Mouse (Mus musculus) right cerebral cortex, adult 18-20 months (tissue): ENCODE results near the gene Ank2.

Experiments used
- DNase-seq: peaks from one replicate; pipeline ENCODE4 v3.0.0; 2022; ENCODE audit warnings: mixed read lengths

Gene Ank2

DNA sequence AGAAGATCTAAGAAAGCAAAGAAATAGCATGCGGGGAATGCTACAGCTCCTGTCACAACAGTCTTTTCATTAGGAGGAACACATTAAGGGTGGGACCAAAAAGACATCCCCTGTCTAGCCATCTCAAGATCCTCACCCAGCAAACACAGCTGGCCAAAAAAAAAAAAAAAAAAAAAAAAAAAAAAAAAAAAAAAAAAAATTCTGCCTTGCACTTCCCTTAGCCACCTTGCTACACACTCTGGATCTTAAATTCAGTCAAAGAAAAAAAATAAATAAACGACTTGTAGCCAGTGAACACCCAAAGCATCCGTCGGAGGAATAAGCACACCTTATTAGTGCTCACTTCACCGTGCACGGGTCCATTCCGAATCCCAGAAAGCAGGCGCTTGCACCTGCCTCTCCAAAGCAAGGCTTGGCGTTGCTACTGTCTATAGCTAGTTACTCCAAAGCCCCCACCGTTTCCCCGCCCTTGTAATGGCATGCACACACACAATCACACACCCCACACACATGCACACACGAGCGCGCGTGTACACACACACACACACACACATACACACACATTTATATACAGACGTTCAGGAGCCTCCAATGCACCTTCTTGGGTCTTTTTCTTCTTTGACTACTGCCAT, 273.9 kb downstream of the Ank2 start:
- DNase-seq = no peak

- no peak for DNase-seq
Observed at GRCm38 (mm10) chr3:127224315-127225166, 274.6 kb downstream of the Ank2 start.

GRCm38 (mm10) chr3:127222086-127222485, 277.1 kb downstream of the Ank2 start:
- DNase-seq = no peak

DNA sequence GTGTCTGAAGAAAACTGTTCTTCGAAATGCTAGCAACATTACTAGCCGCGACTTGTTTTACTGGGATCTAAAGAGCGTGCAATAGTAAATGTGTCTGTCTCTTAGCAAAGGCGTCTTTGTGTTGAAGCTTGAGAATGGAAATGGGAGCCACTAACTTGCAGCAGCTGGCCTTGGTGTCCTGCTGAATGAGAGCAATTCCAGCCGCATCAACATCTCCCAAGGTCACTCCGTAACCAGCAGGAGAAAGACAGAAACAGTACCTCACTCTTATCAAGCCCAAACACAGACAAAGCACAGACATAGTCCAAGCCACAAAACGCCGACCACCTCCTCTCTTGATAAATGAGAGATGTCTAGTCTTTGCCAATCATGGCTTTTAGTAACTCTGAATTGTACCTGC, 278.3 kb downstream of the Ank2 start:
- no peak for DNase-seq

GRCm38 (mm10) chr3:127213534-127213933, 285.6 kb downstream of the Ank2 start:
- no peak for DNase-seq

DNA sequence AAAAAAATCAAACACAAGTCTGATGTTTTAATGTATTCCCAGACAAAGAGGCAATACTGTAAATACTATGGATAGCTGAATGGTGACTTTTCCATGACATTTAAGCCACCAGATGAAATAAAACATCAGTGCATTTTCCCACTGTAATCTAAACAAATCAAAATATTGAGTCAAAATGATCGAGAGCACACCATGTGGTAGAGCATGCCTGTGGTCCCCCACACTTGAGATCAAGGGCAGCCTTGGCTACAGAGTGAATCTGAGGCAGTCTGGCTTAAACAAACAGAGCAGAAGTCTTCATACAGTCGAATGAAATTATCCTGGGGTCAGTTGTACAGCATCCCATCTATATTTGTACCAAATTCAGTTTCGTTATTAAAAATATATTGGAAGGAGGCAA, 288.0 kb downstream of the Ank2 start:
- no peak for DNase-seq

GRCm38 (mm10) chr3:127210552-127210951, 288.6 kb downstream of the Ank2 start:
- DNase-seq = no peak

- no peak for DNase-seq
Observed at GRCm38 (mm10) chr3:127208871-127209270, 290.3 kb downstream of the Ank2 start.

DNA sequence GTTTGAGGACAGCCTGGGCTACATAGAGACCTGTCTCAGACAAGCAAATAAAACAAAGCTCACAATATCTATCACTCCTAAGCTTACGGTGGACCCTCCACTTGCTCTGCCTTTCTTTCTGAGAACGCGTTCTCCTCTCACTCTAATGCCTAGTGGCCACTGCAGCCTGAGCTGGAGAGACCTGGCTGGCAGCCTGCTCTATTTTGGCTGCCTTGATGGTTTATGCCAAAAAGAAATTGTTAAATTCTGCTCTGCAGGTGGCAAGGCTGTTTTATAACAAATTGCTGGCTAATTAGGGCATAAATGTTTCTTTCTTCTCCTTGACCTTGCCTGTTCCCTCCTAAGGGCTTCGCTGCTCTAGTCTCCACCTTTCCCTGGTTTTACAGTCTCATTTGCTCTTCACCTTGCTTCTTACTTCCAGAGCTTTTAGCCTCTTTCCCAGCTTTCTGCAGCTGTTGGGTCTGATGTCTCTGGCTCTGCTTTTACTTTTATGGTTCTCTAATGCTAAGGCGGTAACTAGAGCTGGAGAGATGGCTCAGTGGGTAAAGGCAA, 293.2 kb downstream of the Ank2 start:
- DNase-seq = no peak

DNA sequence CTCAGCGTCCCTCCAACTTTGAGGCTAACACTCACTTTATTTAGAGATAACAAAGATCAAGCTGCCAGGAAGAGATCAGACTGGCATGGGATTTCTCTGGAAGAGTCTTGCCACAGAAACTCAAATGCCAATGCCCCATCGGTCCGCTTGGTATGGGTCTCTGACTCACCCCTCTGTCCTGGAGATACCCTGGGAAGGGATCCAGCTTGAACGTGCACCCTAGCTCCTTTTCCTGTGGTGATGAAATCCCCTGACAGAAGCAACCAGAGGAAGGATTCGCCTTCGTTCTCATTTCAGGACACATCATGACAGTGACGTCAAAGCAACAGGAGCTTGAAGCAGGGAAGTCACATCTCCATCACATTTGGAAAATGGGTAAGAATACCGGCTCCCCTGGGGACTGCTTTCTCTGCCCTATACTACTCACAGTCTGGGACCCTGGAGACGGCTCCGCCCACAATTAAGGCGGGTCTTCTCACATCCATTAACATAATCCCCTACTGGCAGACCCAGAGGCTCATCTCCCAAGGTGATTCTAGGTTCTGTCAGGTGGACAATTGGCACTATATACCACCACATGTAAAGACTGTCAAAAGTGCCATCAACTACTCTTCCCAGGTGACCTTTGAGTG, 296.6 kb downstream of the Ank2 start:
- DNase-seq = no peak

DNA sequence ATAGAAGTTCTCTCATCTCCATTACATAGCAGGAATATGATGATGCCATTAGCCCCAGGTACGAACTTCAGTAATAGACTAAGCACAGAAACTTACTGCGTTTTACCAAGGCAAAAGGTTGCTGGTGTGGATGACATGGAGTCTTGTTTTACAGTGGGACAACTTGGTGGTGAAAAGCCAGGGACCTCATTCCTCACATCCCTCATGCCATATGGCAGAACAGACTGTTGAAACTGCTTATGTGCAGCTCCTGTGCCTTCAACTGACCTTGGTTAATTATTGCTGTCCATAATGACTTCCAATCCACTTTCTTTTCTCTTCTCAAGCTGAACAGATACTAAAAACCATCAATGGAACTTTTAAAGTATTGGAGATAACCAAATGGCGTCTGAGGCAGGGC, 298.4 kb downstream of the Ank2 start:
- no peak for DNase-seq

DNA sequence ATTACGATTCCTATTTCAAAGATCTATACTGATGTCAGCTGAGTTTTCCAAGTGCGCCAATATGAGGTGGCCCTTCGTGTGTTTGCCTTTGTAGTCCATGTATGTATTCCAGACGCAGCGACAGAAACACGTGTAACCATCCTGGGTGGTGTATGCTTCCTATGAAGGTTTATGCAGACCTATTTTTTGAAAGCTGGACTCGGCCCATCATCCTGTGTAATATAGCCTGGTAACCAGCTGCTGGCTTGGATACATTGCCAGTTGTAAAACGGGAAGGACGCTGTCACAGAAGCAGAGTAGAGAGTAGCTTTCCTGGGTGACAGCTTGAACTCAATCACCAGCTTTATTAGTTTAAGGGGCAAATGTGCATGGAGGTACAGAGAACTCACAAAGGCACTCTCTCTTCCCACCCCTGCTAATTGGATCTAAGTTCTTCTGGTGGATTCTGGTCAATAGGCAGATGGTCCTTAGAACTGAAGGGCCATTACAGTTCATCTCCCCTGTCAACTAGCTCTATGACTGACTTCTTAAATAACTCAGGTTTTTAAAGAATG, 300.0 kb downstream of the Ank2 start:
- DNase-seq = no peak

GRCm38 (mm10) chr3:127198656-127199055, 300.5 kb downstream of the Ank2 start:
- DNase-seq = no peak

- DNase-seq = no peak
Observed at GRCm38 (mm10) chr3:127188789-127189128, 310.4 kb downstream of the Ank2 start.

- no peak for DNase-seq
Observed at GRCm38 (mm10) chr3:127188086-127188788, 310.9 kb downstream of the Ank2 start.

GRCm38 (mm10) chr3:127187081-127187480, 312.1 kb downstream of the Ank2 start:
- no peak for DNase-seq

DNA sequence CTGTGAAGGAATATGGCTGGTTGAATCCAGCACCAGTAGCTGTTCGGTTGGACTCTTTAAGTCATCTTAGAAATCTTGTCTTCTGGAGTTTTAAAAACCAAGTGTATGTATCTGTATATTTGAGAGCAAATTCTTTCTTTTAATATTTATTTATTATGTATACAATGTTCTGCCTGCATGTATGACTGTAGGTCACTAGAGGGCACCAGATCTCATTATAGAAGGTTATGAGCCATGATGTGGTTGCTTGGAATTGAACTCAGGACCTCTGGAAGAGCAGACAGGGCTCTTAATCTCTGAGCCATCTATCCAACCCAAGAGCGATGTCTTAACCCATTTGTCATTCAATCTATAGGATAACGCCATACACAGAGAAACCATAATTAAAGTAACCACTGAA, 312.9 kb downstream of the Ank2 start:
- DNase-seq = no peak

DNA sequence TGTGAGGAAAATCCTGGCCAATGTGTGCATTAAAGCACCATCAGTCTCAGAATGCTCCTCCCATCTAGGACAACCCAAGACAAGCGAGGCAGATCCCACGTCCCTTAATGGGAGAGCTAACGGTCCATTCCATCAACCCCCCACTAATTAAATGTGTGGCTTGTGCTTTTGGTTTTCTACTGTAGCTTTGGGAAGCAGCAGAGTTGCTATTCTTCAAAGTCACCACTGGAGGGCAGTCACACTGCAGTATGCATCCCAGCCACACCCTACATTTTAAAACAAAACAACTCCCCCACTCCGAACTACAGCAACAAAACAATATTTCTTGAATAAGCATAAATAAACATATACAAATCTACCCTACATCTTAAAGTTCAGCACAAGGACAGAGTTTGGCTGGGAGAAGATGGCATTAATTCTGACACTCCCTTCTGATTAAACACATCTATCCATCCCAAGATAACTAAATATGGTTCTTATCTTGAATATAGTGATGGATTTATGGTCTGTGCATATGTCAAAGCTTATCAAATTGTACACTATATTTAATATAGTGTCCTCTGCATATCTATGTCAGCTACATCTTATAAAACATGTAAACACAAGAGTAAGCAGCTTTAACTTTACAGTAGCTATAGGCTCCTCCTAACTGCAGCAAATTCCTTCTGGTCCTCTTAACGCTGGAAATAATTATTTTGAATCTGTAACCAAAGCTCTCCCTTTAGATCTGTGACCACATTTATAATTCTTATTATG, 315.0 kb downstream of the Ank2 start:
- DNase-seq = no peak

DNA sequence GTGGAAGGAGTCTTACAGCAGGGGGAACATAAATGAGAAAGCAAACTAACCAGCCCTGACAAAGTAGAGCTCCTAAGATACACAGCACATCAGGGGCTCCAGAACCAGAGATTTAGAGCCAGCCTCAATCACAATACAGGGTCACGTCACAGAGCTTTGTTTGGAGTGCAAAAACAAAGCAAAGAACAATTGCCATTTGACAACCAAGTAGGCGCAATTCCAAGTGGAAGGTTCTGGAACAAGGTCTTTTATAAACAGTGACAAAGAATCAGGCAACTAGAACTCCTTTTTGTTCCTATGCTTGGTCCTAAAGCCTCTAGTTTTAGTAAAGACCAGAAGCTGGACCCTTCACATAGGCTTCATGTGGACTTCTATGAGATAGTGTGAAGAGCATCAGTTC, 326.5 kb downstream of the Ank2 start:
- DNase-seq = no peak

- DNase-seq = no peak
Observed at GRCm38 (mm10) chr3:127170246-127170645, 328.9 kb downstream of the Ank2 start.

DNA sequence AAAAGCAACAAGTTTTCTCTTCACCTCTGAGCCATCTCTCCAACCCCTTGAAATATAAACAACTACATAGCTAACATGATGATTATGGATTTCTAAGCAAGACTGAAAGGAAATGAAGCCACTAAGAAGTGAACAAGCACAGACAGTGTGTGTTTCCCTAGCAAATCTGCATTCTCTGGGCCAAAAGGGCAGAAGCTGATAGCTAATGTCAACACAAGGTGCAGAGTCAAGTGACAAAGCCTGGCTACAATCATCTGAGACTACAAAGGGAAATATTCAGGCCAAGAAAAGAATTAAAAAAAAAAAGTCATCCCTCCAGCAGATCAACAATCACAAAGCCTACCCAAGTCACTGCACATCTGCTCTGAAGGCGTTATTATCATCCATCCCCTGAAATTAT, 330.0 kb downstream of the Ank2 start:
- DNase-seq = no peak

- no peak for DNase-seq
Observed at GRCm38 (mm10) chr3:127163749-127164148, 335.4 kb downstream of the Ank2 start.
